Mouse (Mus musculus) CH12.LX (cell line): ENCODE data around the gene Thap2. TPM values are rescaled to one million over a fixed set of nuclear protein-coding genes. Genes with fewer than 3 reads are reported as not detected.

ENCODE experiments used
- DNase-seq: peaks from one replicate; pipeline ENCODE4 v3.0.0-alpha.2; 2013; ENCODE audit errors: extremely low read depth
- H3K27ac ChIP-seq: 2 replicates; pipeline ENCODE4 v1.5.1; 2012; ENCODE audit warnings: low read depth, mild to moderate bottlenecking, control low read depth, moderate library complexity; ENCODE audit not compliant: insufficient read depth
- H3K27me3 ChIP-seq: replicated peaks from 2 replicates; pipeline ENCODE3; 2012; ENCODE audit warnings: inconsistent platforms
- H3K36me3 ChIP-seq, 2 experiments: replicated peaks in 1 of 2; 2 replicates each; pipeline versions ENCODE3 to v1.6.1; 2012; ENCODE audit warnings: inconsistent platforms in 1 of 2, low read length in 1 of 2, mild to moderate bottlenecking in 1 of 2, mixed read lengths in 1 of 2, moderate library complexity in 1 of 2; ENCODE audit not compliant: control insufficient read depth in 1 of 2, insufficient read depth in 1 of 2
- H3K4me1 ChIP-seq, 2 experiments: 2 replicates each; pipeline ENCODE4 v1.6.1; 2012; ENCODE audit warnings: inconsistent platforms in 1 of 2, moderate library complexity in 1 of 2; ENCODE audit not compliant: insufficient read depth in 2 of 2, control insufficient read depth in 1 of 2
- H3K4me2 ChIP-seq: 2 replicates; pipeline ENCODE4 v1.6.1; 2012; ENCODE audit warnings: low read depth, mild to moderate bottlenecking, control low read depth; ENCODE audit not compliant: poor library complexity, insufficient read depth, severe bottlenecking
- H3K4me3 ChIP-seq, 3 experiments: fragments of 150-350 bp in 1 of 3; sonication (generic) in 1 of 3; replicated peaks in 1 of 3; 2 replicates each; pipeline versions ENCODE3 to v1.5.1; 2011 to 2012; ENCODE audit warnings: low read depth in 2 of 3, low read length in 2 of 3, mild to moderate bottlenecking in 2 of 3, moderate library complexity in 2 of 3, control low read depth in 1 of 3, improper control_type of control experiment in 1 of 3, inconsistent platforms in 1 of 3, mixed read lengths in 1 of 3; ENCODE audit not compliant: poor library complexity in 1 of 3
- H3K79me2 ChIP-seq: replicated peaks from 2 replicates; pipeline ENCODE4 v1.6.1; 2012; ENCODE audit warnings: mild to moderate bottlenecking, moderate library complexity; ENCODE audit not compliant: control insufficient read depth, poor library complexity, insufficient read depth, severe bottlenecking; ENCODE audit errors: extremely low read depth
- H3K9ac ChIP-seq: 2 replicates; pipeline ENCODE4 v1.6.1; 2012; ENCODE audit warnings: low read depth, mild to moderate bottlenecking, control low read depth, moderate library complexity; ENCODE audit not compliant: insufficient read depth
- H3K9me3 ChIP-seq: replicated peaks from 2 replicates; pipeline ENCODE3; 2012; ENCODE audit warnings: low read length, inconsistent platforms, mixed read lengths
- BHLHE40 ChIP-seq: IDR thresholded peaks from 2 replicates; pipeline ENCODE4 v1.6.1; 2011; ENCODE audit warnings: mild to moderate bottlenecking, low read depth, low read length, improper control_type of control experiment
- EP300 ChIP-seq: IDR thresholded peaks from 2 replicates; pipeline ENCODE4 v1.6.1; 2011; ENCODE audit warnings: low read length, improper control_type of control experiment
- ETS1 ChIP-seq: conservative IDR thresholded peaks from 2 replicates; pipeline ENCODE4 v1.6.1; 2012; ENCODE audit warnings: low read depth, mild to moderate bottlenecking, inconsistent platforms, low read length, improper control_type of control experiment, moderate library complexity
- IRF4 ChIP-seq: IDR thresholded peaks from 2 replicates; pipeline ENCODE4 v1.6.1; 2014; ENCODE audit warnings: low read depth, mild to moderate bottlenecking, inconsistent platforms, low read length, improper control_type of control experiment
- KAT2A ChIP-seq: IDR thresholded peaks from 2 replicates; pipeline ENCODE4 v1.6.1; 2012; ENCODE audit warnings: low read length, improper control_type of control experiment, inconsistent platforms; ENCODE audit not compliant: insufficient replicate concordance
- MAZ ChIP-seq: IDR thresholded peaks from 2 replicates; pipeline ENCODE4 v1.6.1; 2012; ENCODE audit warnings: low read depth, mild to moderate bottlenecking, inconsistent platforms, low read length, improper control_type of control experiment, moderate library complexity
- MXI1 ChIP-seq: IDR thresholded peaks from 2 replicates; pipeline ENCODE4 v1.6.1; 2011; ENCODE audit warnings: mild to moderate bottlenecking, low read depth, low read length, improper control_type of control experiment
- MYC ChIP-seq: IDR thresholded peaks from 2 replicates; pipeline ENCODE4 v1.6.1; 2011; ENCODE audit warnings: low read depth, mild to moderate bottlenecking, improper control_type of control experiment, low read length
- PAX5 ChIP-seq: IDR thresholded peaks from 2 replicates; pipeline ENCODE4 v1.6.1; 2012; ENCODE audit warnings: low read length, inconsistent platforms, mixed read lengths
- POLR2A ChIP-seq: IDR thresholded peaks from 2 replicates; pipeline ENCODE4 v1.6.1; 2011; ENCODE audit warnings: low read depth, mild to moderate bottlenecking, improper control_type of control experiment, low read length
- POLR2AphosphoS2 ChIP-seq: IDR thresholded peaks from 2 replicates; pipeline ENCODE4 v1.6.1; 2011; ENCODE audit warnings: low read depth, low read length, improper control_type of control experiment
- RAD21 ChIP-seq: IDR thresholded peaks from 2 replicates; pipeline ENCODE4 v1.6.1; 2011; ENCODE audit warnings: low read depth, mild to moderate bottlenecking, low read length, improper control_type of control experiment, moderate library complexity
- RCOR1 ChIP-seq: conservative IDR thresholded peaks from 2 replicates; pipeline ENCODE4 v1.6.1; 2012; ENCODE audit warnings: low read depth, mild to moderate bottlenecking, inconsistent platforms, low read length, improper control_type of control experiment
- USF1 ChIP-seq: IDR thresholded peaks from 2 replicates; pipeline ENCODE4 v1.6.1; 2014; ENCODE audit warnings: low read depth, mild to moderate bottlenecking, inconsistent platforms, low read length, improper control_type of control experiment
- USF2 ChIP-seq: conservative IDR thresholded peaks from 2 replicates; pipeline ENCODE4 v1.6.1; 2011; ENCODE audit warnings: low read depth, low read length, improper control_type of control experiment
- ZMIZ1 ChIP-seq: IDR thresholded peaks from 2 replicates; pipeline ENCODE4 v1.6.1; 2012; ENCODE audit warnings: low read depth, mild to moderate bottlenecking, inconsistent platforms, low read length, improper control_type of control experiment
- dilution Hi-C: fragments of 300-500 bp; cut with MboI; formaldehyde crosslinking; loops from 2 replicates; pipeline ENCODE4 v1.14.3; 2020; ENCODE audit warnings: low sequenced_read_pairs; ENCODE audit not compliant: extremely low pct_unique_long_range_greater_than_20kb, extremely low pct_ligation_motif_present
- in situ Hi-C: fragments of 300-500 bp; cut with MboI; formaldehyde crosslinking; loops from 3 replicates; pipeline ENCODE4 v1.14.3; 2019; ENCODE audit warnings: low sequenced_read_pairs, low pct_ligation_motif_present, low pct_unique_long_range_greater_than_20kb, mixed read lengths
- polyA plus RNA-seq: library from polyadenylated mRNA; unstranded; fragments of >175 nt; gene quantifications from 2 replicates; pipeline ENCODE4 v1.2.1, GENCODE M21; 2012; ENCODE audit warnings: low read depth; ENCODE audit not compliant: insufficient read length
- total RNA-seq, 2 experiments: library from RNA; depleted of rRNA; stranded (reverse); fragments of 300-350 nt in 1 of 2; fragments of >200 nt in 1 of 2; gene quantifications; 2 replicates each; pipeline ENCODE4 v1.2.3; 2012 to 2014

Thap2 gene
- total and polyA plus RNA-seq, 3 experiments: 4.8 to 11.3 (median 7.9) TPM

DNA sequence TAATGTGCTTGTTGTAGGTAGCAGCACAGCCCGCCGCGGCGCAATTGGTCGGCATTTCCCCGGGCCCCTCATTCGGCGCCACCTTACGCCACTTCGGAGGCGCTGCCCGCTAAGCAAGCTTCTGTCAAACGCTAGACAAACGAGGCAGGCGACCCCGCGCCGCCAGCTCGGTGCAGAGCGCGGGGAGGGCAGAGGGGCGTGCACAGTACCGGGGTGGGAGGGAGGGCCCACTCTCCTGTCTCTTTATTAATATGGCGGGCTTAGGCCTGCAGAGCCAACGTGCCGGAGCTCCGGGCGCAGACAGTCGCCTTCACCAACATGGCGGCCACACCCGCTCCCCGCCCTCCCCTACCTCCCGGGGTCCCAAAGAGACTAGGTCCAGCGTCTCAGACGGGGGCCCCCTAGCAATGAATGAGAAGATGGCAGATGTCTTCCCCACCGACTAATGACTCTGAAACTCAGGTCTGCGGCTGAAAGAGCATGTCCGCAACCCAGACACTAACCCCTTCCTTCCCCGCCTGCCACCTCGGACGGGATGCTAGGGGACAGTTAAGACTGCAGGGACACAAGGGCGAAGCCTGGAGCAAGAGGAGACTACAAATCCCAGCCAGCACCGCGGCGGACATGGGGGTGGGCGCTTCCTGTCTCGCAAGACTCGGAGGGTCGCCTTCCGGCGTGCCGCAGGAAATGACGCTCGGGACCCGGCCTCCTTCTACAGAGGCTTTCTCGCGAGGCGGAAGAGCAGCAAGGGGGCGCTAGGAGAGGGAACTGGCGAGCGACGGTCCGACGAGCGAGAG, at the start of gene Thap2, which contains the start of gene Zfc3h1 (continued):
- TF ChIP-seq ETS1: no peak; the same call in 1 of the 2 replicates

- no peak for TF ChIP-seq RAD21
- no peak for TF ChIP-seq PAX5
- TF ChIP-seq IRF4: no peak
- TF ChIP-seq BHLHE40: no peak
- TF ChIP-seq EP300: no peak
- TF ChIP-seq ETS1: no peak
- no peak for TF ChIP-seq MXI1
- TF ChIP-seq POLR2AphosphoS2: no peak
- TF ChIP-seq USF2: no peak
- TF ChIP-seq MAZ: no peak
- TF ChIP-seq POLR2A: no peak
- no peak for TF ChIP-seq RCOR1
- Histone ChIP-seq H3K4me2 (no peak overlapping the region), H3K4me1 (no peaks in the 10 kb centered on the region), H3K27ac (no peak overlapping the region), H3K4me3 (no peak overlapping the region), H3K9me3 (no peaks in the 10 kb centered on the region), H3K27me3 (no peaks in the 10 kb centered on the region), H3K79me2 (peaks cover 9% of the 10 kb centered on the region), H3K36me3 (peaks cover 60 to 91% of the 10 kb centered on the region in 2 experiments), H3K9ac (no peak overlapping the region)
- DNase-seq: no peak
- in situ Hi-C loops (no loop called here), dilution Hi-C loops (no loop called here)
Observed at GRCm38 (mm10) chr10:115425351-115425750, 41.1 kb upstream of the Thap2 start.

- no peaks in the 10 kb centered on the region for H3K9me3 ChIP-seq
- dilution Hi-C loops (no loop called here), in situ Hi-C loops (no loop called here)
- H3K79me2 ChIP-seq: peaks cover 9% of the 10 kb centered on the region
- no peak for TF ChIP-seq KAT2A
- TF ChIP-seq ZMIZ1: no peak
- no peak for TF ChIP-seq MYC
- no peak for TF ChIP-seq USF1
- H3K4me3 ChIP-seq: no peak overlapping the region
- H3K27me3 ChIP-seq: no peaks in the 10 kb centered on the region
- DNase-seq: no peak
- no peaks in the 10 kb centered on the region; a peak in 1 of 4 replicates for H3K4me1 ChIP-seq
- peaks cover 47 to 92% of the 10 kb centered on the region in 2 experiments for H3K36me3 ChIP-seq
- no peak overlapping the region for H3K9ac ChIP-seq
- H3K4me2 ChIP-seq: no peak overlapping the region
- no peak overlapping the region for H3K27ac ChIP-seq
Observed at GRCm38 (mm10) chr10:115421976-115422375, 37.7 kb upstream of the Thap2 start.
